Mouse (Mus musculus): ENCODE data around the gene Neurl3. TPM values are rescaled to one million over a fixed set of nuclear protein-coding genes. Genes with fewer than 3 reads are reported as not detected.

The Neurl3 gene
- polyA plus RNA-seq, 1 experiment from 2014 or later, result 1.2 TPM

- no peaks in the 10 kb centered on the region for H3K36me3 ChIP-seq (ENCODE audit: control insufficient read depth, insufficient read depth, low read length)
- WGBS, result 79% methylated on average over 8 of the region's 8 CpGs
- no peaks in the 10 kb centered on the region for H3K9me3 ChIP-seq (ENCODE audit: control insufficient read depth, low read length)
- no peak overlapping the region for H3K4me3 ChIP-seq (replicated peaks; ENCODE audit: low read depth, low read length)
- DNase-seq (no peak), ATAC-seq (ENCODE audit: low FRiP score, low TSS enrichment) (no peak)
- H3K9ac ChIP-seq (replicated peaks; ENCODE audit: low read length), result no peak overlapping the region
- H3K27ac ChIP-seq (replicated peaks; ENCODE audit: low read depth, low read length), result no peak overlapping the region
- no peak overlapping the region for H3K4me2 ChIP-seq (ENCODE audit: low read length)
- H3K4me1 ChIP-seq (ENCODE audit: control insufficient read depth, insufficient read depth, low read length), result peaks cover 5% of the 10 kb centered on the region; the same call in 1 of the 2 replicates
- H3K27me3 ChIP-seq (ENCODE audit: control insufficient read depth, insufficient read depth, low read length), result no peaks in the 10 kb centered on the region
Observed at GRCm38 (mm10) chr1:36302273-36302672, 27.8 kb upstream of the Neurl3 start.

- H3K4me2 ChIP-seq (ENCODE audit: low read length), result no peak overlapping the region
- ATAC-seq (ENCODE audit: low FRiP score, low TSS enrichment) (no peak), DNase-seq (no peak)
- H3K4me3 ChIP-seq (replicated peaks; ENCODE audit: low read depth, low read length), result no peak overlapping the region
- H3K36me3 ChIP-seq (ENCODE audit: control insufficient read depth, insufficient read depth, low read length), result no peaks in the 10 kb centered on the region
- no peak overlapping the region for H3K9ac ChIP-seq (replicated peaks; ENCODE audit: low read length)
- WGBS, result 89% methylated on average over 6 of the region's 6 CpGs
- no peaks in the 10 kb centered on the region for H3K27me3 ChIP-seq (ENCODE audit: control insufficient read depth, insufficient read depth, low read length)
- H3K27ac ChIP-seq (replicated peaks; ENCODE audit: low read depth, low read length), result no peak overlapping the region
- no peaks in the 10 kb centered on the region for H3K9me3 ChIP-seq (ENCODE audit: control insufficient read depth, low read length)
- peaks cover 5% of the 10 kb centered on the region; the same call in 1 of the 2 replicates for H3K4me1 ChIP-seq (ENCODE audit: control insufficient read depth, insufficient read depth, low read length)
Observed at GRCm38 (mm10) chr1:36300486-36300885, 26.0 kb upstream of the Neurl3 start.

GRCm38 (mm10) chr1:36299676-36300075, 25.2 kb upstream of the Neurl3 start:
- Histone ChIP-seq H3K27me3 (ENCODE audit: control insufficient read depth, insufficient read depth, low read length) (no peaks in the 10 kb centered on the region), H3K9me3 (ENCODE audit: control insufficient read depth, low read length) (no peaks in the 10 kb centered on the region), H3K9ac (replicated peaks; ENCODE audit: low read length) (no peak overlapping the region), H3K27ac (replicated peaks; ENCODE audit: low read depth, low read length) (no peak overlapping the region), H3K4me1 (ENCODE audit: control insufficient read depth, insufficient read depth, low read length) (peaks cover 5% of the 10 kb centered on the region; the same call in 1 of the 2 replicates), H3K36me3 (ENCODE audit: control insufficient read depth, insufficient read depth, low read length) (no peaks in the 10 kb centered on the region), H3K4me2 (ENCODE audit: low read length) (no peak overlapping the region), H3K4me3 (replicated peaks; ENCODE audit: low read depth, low read length) (no peak overlapping the region)
- WGBS, result 58% methylated on average over 2 of the region's 2 CpGs
- no peak for ATAC-seq (ENCODE audit: low FRiP score, low TSS enrichment)
- no peak for DNase-seq

GRCm38 (mm10) chr1:36299126-36299525, 24.6 kb upstream of the Neurl3 start:
- WGBS, result 26% methylated on average over 13 of the region's 13 CpGs
- Histone ChIP-seq H3K4me3 (replicated peaks; ENCODE audit: low read depth, low read length) (no peak overlapping the region), H3K27me3 (ENCODE audit: control insufficient read depth, insufficient read depth, low read length) (no peaks in the 10 kb centered on the region), H3K9ac (replicated peaks; ENCODE audit: low read length) (no peak overlapping the region), H3K4me1 (ENCODE audit: control insufficient read depth, insufficient read depth, low read length) (peaks cover 5% of the 10 kb centered on the region; the same call in 1 of the 2 replicates), H3K27ac (replicated peaks; ENCODE audit: low read depth, low read length) (no peak overlapping the region), H3K9me3 (ENCODE audit: control insufficient read depth, low read length) (no peaks in the 10 kb centered on the region), H3K36me3 (ENCODE audit: control insufficient read depth, insufficient read depth, low read length) (no peaks in the 10 kb centered on the region), H3K4me2 (ENCODE audit: low read length) (no peak overlapping the region)
- DNase-seq (no peak), ATAC-seq (ENCODE audit: low FRiP score, low TSS enrichment) (no peak)

- 80% methylated on average over 4 of the region's 4 CpGs for WGBS
- H3K36me3 ChIP-seq (ENCODE audit: control insufficient read depth, insufficient read depth, low read length), result no peaks in the 10 kb centered on the region
- H3K9ac ChIP-seq (replicated peaks; ENCODE audit: low read length), result no peak overlapping the region
- H3K4me3 ChIP-seq (replicated peaks; ENCODE audit: low read depth, low read length), result no peak overlapping the region
- H3K27me3 ChIP-seq (ENCODE audit: control insufficient read depth, insufficient read depth, low read length), result no peaks in the 10 kb centered on the region
- H3K9me3 ChIP-seq (ENCODE audit: control insufficient read depth, low read length), result no peaks in the 10 kb centered on the region
- H3K4me1 ChIP-seq (ENCODE audit: control insufficient read depth, insufficient read depth, low read length), result peaks cover 3% of the 10 kb centered on the region; the same call in 1 of the 2 replicates
- no peak for DNase-seq
- no peak overlapping the region for H3K4me2 ChIP-seq (ENCODE audit: low read length)
- H3K27ac ChIP-seq (replicated peaks; ENCODE audit: low read depth, low read length), result no peak overlapping the region
- no peak for ATAC-seq (ENCODE audit: low FRiP score, low TSS enrichment)
Observed at GRCm38 (mm10) chr1:36298107-36298506, 23.6 kb upstream of the Neurl3 start.

GRCm38 (mm10) chr1:36296466-36297149, 22.1 kb upstream of the Neurl3 start:
- Histone ChIP-seq H3K4me2 (ENCODE audit: low read length) (no peak overlapping the region), H3K9ac (replicated peaks; ENCODE audit: low read length) (no peak overlapping the region), H3K36me3 (ENCODE audit: control insufficient read depth, insufficient read depth, low read length) (no peaks in the 10 kb centered on the region), H3K9me3 (ENCODE audit: control insufficient read depth, low read length) (no peaks in the 10 kb centered on the region), H3K27ac (replicated peaks; ENCODE audit: low read depth, low read length) (no peak overlapping the region), H3K27me3 (ENCODE audit: control insufficient read depth, insufficient read depth, low read length) (no peaks in the 10 kb centered on the region), H3K4me3 (replicated peaks; ENCODE audit: low read depth, low read length) (no peak overlapping the region), H3K4me1 (ENCODE audit: control insufficient read depth, insufficient read depth, low read length) (no peaks in the 10 kb centered on the region)
- ATAC-seq (ENCODE audit: low FRiP score, low TSS enrichment), result no peak
- WGBS, result 78% methylated on average over 9 of the region's 9 CpGs
- no peak for DNase-seq

- no peaks in the 10 kb centered on the region for H3K9me3 ChIP-seq (ENCODE audit: control insufficient read depth, low read length)
- no peaks in the 10 kb centered on the region for H3K36me3 ChIP-seq (ENCODE audit: control insufficient read depth, insufficient read depth, low read length)
- H3K4me1 ChIP-seq (ENCODE audit: control insufficient read depth, insufficient read depth, low read length), result no peaks in the 10 kb centered on the region
- WGBS, result 84% methylated on average over 3 of the region's 3 CpGs
- no peak for DNase-seq
- no peak for ATAC-seq (ENCODE audit: low FRiP score, low TSS enrichment)
- no peak overlapping the region for H3K27ac ChIP-seq (replicated peaks; ENCODE audit: low read depth, low read length)
- no peak overlapping the region for H3K9ac ChIP-seq (replicated peaks; ENCODE audit: low read length)
- H3K4me2 ChIP-seq (ENCODE audit: low read length), result no peak overlapping the region
- no peaks in the 10 kb centered on the region for H3K27me3 ChIP-seq (ENCODE audit: control insufficient read depth, insufficient read depth, low read length)
- no peak overlapping the region for H3K4me3 ChIP-seq (replicated peaks; ENCODE audit: low read depth, low read length)
Observed at GRCm38 (mm10) chr1:36294402-36294801, 19.9 kb upstream of the Neurl3 start.

GRCm38 (mm10) chr1:36293470-36293869, 19.0 kb upstream of the Neurl3 start:
- H3K36me3 ChIP-seq (ENCODE audit: control insufficient read depth, insufficient read depth, low read length), result no peaks in the 10 kb centered on the region
- H3K27me3 ChIP-seq (ENCODE audit: control insufficient read depth, insufficient read depth, low read length), result no peaks in the 10 kb centered on the region

GRCm38 (mm10) chr1:36281849-36282248, 7.4 kb upstream of the Neurl3 start:
- Histone ChIP-seq H3K4me1 (ENCODE audit: control insufficient read depth, insufficient read depth, low read length) (no peaks in the 10 kb centered on the region), H3K4me3 (replicated peaks; ENCODE audit: low read depth, low read length) (no peak overlapping the region), H3K4me2 (ENCODE audit: low read length) (no peak overlapping the region), H3K9me3 (ENCODE audit: control insufficient read depth, low read length) (no peaks in the 10 kb centered on the region), H3K27ac (replicated peaks; ENCODE audit: low read depth, low read length) (no peak overlapping the region), H3K36me3 (ENCODE audit: control insufficient read depth, insufficient read depth, low read length) (no peaks in the 10 kb centered on the region), H3K27me3 (ENCODE audit: control insufficient read depth, insufficient read depth, low read length) (no peaks in the 10 kb centered on the region), H3K9ac (replicated peaks; ENCODE audit: low read length) (no peak overlapping the region)
- ATAC-seq (ENCODE audit: low FRiP score, low TSS enrichment) (no peak), DNase-seq (no peak)
- WGBS, result 93% methylated on average over 6 of the region's 6 CpGs

More at GRCm38 (mm10) chr1:36293470-36293869, 19.0 kb upstream of the Neurl3 start:
- Histone ChIP-seq H3K4me2 (ENCODE audit: low read length) (no peak overlapping the region), H3K9me3 (ENCODE audit: control insufficient read depth, low read length) (no peaks in the 10 kb centered on the region), H3K9ac (replicated peaks; ENCODE audit: low read length) (no peak overlapping the region), H3K27ac (replicated peaks; ENCODE audit: low read depth, low read length) (no peak overlapping the region), H3K4me1 (ENCODE audit: control insufficient read depth, insufficient read depth, low read length) (no peaks in the 10 kb centered on the region), H3K4me3 (replicated peaks; ENCODE audit: low read depth, low read length) (no peak overlapping the region)
- DNase-seq (no peak), ATAC-seq (ENCODE audit: low FRiP score, low TSS enrichment) (no peak)
- WGBS, result 87% methylated on average over 8 of the region's 8 CpGs
